Mouse (Mus musculus): Measurements from ENCODE around the gene Trpc7.

GRCm38 (mm10) chr13:56862011-56862410 lies 33.8 kb downstream of the Trpc7 start:
- TF ChIP-seq POLR2A (IDR thresholded peaks at IDR 0.05; ENCODE audit: borderline replicate concordance, control insufficient read depth, low read depth, low read length) (no peak), CTCF (IDR thresholded peaks at IDR 0.05; ENCODE audit: control insufficient read depth, insufficient read depth, low read length) (no peak)

Data from bone marrow, adult 2 months (tissue).